Mouse (Mus musculus) E14TG2a.4 (cell line): ENCODE data around the gene Mlh3.

Source experiments
- CTCF ChIP-seq: conservative IDR thresholded peaks from 2 replicates; pipeline ENCODE4 v1.5.1; 2014; ENCODE audit warnings: low read length
- NANOG ChIP-seq: IDR thresholded peaks from 2 replicates; pipeline ENCODE4 v1.6.1; 2014; ENCODE audit warnings: borderline replicate concordance, low read length, mixed read lengths
- POU5F1 ChIP-seq: IDR thresholded peaks from 2 replicates; pipeline ENCODE4 v1.6.1; 2014; ENCODE audit warnings: low read length, borderline replicate concordance

- no peak for TF ChIP-seq CTCF
- no peak for TF ChIP-seq NANOG
- TF ChIP-seq POU5F1: no peak
Observed at GRCm38 (mm10) chr12:85296915-85297314, 26.5 kb upstream of the Mlh3 start.
